Comparison of ENCODE assay signal across 11 mouse cellular contexts in the genomic region with DNA sequence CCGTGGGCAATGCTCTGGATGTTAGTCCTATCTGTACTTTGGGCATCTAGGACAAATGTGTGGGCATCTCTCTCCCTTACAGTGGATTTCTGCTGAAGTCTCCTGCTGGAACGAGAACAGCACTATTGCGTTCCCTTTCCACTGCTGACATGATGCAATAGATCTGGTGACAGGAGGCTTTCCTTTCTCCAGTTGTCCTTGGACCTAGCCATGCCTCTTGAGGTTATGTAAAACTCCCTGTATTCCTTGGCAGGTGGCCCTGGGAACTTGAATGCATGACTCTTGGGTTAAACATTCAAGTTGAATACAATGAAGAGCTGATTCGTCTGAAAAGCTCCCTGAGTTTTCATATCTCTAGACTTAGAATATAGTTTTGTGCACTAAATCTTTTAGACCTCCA.
DNase-seq lines count a peak whose midpoint lies in the region; ATAC-seq and TF ChIP-seq lines count a peak whose summit lies in the region.
"Had no signal": no experiment of that assay in that cellular context is flagged by ENCODE, and none has a peak within 500 bp of the region (broad histone marks: within the 10 kb centered on the region; RNA-seq: fewer than 3 reads in every experiment).

No protein-coding gene starts in this region.

- no peak for TF ChIP-seq CTCF in heart, postnatal 0 days (IDR thresholded peaks at IDR 0.05; ENCODE audit: low read depth)
- TF ChIP-seq CTCF in left cerebral cortex, adult 2 months (IDR thresholded peaks at IDR 0.05) = no peak

- H3K9me3 ChIP-seq in heart, postnatal 0 days (replicated peaks; ENCODE audit: control insufficient read depth, low read length) = no peaks in the 10 kb centered on the region
- H3K9me3 ChIP-seq in forebrain, embryonic 15.5 days = no peaks in the 10 kb centered on the region
- H3K9me3 ChIP-seq: embryonic facial prominence, embryonic 12.5 days; liver, embryonic 15.5 days; midbrain, embryonic 15.5 days had no signal

- no peak overlapping the region for H3K9ac ChIP-seq in heart, postnatal 0 days (replicated peaks; ENCODE audit: low read depth, low read length)
- no peak overlapping the region for H3K9ac ChIP-seq in forebrain, embryonic 15.5 days (replicated peaks)
- H3K9ac ChIP-seq: embryonic facial prominence, embryonic 12.5 days; liver, embryonic 15.5 days; midbrain, embryonic 15.5 days had no signal

- intact Hi-C loops in left cerebral cortex, adult 2 months (cut with DNase I) = no loop called here

- no peaks in the 10 kb centered on the region for H3K27me3 ChIP-seq in heart, postnatal 0 days (ENCODE audit: control insufficient read depth, insufficient read depth, low read length)
- H3K27me3 ChIP-seq in forebrain, embryonic 15.5 days = no peaks in the 10 kb centered on the region
- H3K27me3 ChIP-seq: embryonic facial prominence, embryonic 12.5 days; liver, embryonic 15.5 days; midbrain, embryonic 15.5 days had no signal

- ATAC-seq in heart, postnatal 0 days (ENCODE audit: insufficient read depth, low read depth) = peak; percentile 39; the same call in 1 of the 2 replicates
- ATAC-seq in forebrain, embryonic 15.5 days (replicated peaks) = no peak
- ATAC-seq: midbrain, embryonic 15.5 days had no signal

- H3K36me3 ChIP-seq in heart, postnatal 0 days (replicated peaks; ENCODE audit: control insufficient read depth, insufficient read depth, low read length) = no peaks in the 10 kb centered on the region
- no peaks in the 10 kb centered on the region for H3K36me3 ChIP-seq in forebrain, embryonic 15.5 days
- H3K36me3 ChIP-seq: embryonic facial prominence, embryonic 12.5 days; liver, embryonic 15.5 days; midbrain, embryonic 15.5 days had no signal

- DNase-seq in gastrocnemius, postnatal 25 days = peak; percentile 5
- DNase-seq in gastrocnemius, adult 8-10 months (ENCODE audit: low spot score in 2 of 2) = no peak
- DNase-seq in adrenal gland, adult (ENCODE audit: inconsistent age in 2 of 2, low spot score in 1 of 2) = peak; percentile 87 to 95
- DNase-seq in heart, postnatal 0 days (ENCODE audit: low spot score) = peak; percentile 34
- peak; percentile 51 for DNase-seq in lung, postnatal 10 days
- no peak for DNase-seq in left cerebral cortex, adult 2 months (ENCODE audit: extremely low spot score in 1 of 2, low spot score in 2 of 2)
- no peak for DNase-seq in embryo, embryonic 10.5 days (ENCODE audit: low spot score)

- WGBS in heart, postnatal 0 days = 59% methylated on average over 4 of the region's 4 CpGs
- WGBS in forebrain, embryonic 15.5 days = 80% methylated on average over 4 of the region's 4 CpGs

- no peak overlapping the region for H3K27ac ChIP-seq in heart, postnatal 0 days (ENCODE audit: low read depth)
- H3K27ac ChIP-seq in left cerebral cortex, adult 2 months = no peak overlapping the region
- H3K27ac ChIP-seq in forebrain, embryonic 15.5 days (replicated peaks) = no peak overlapping the region
- H3K27ac ChIP-seq: embryonic facial prominence, embryonic 12.5 days; liver, embryonic 15.5 days; midbrain, embryonic 15.5 days had no signal

- TF ChIP-seq EP300 in heart, postnatal 0 days (IDR thresholded peaks at IDR 0.05; ENCODE audit: low read depth) = no peak

- H3K4me2 ChIP-seq in heart, postnatal 0 days (ENCODE audit: low read depth, low read length) = no peak overlapping the region
- H3K4me2 ChIP-seq in forebrain, embryonic 15.5 days (replicated peaks) = no peak overlapping the region
- H3K4me2 ChIP-seq: embryonic facial prominence, embryonic 12.5 days; liver, embryonic 15.5 days; midbrain, embryonic 15.5 days had no signal

- no peaks in the 10 kb centered on the region for H3K4me1 ChIP-seq in heart, postnatal 0 days (ENCODE audit: control insufficient read depth, insufficient read depth)
- H3K4me1 ChIP-seq in forebrain, embryonic 15.5 days = no peaks in the 10 kb centered on the region
- H3K4me1 ChIP-seq: embryonic facial prominence, embryonic 12.5 days; liver, embryonic 15.5 days; midbrain, embryonic 15.5 days had no signal

- H3K4me3 ChIP-seq in heart, postnatal 0 days (ENCODE audit: low read depth, low read length) = no peak overlapping the region
- H3K4me3 ChIP-seq in left cerebral cortex, adult 2 months = no peak overlapping the region
- no peak overlapping the region for H3K4me3 ChIP-seq in forebrain, embryonic 15.5 days
- H3K4me3 ChIP-seq: embryonic facial prominence, embryonic 12.5 days; liver, embryonic 15.5 days; midbrain, embryonic 15.5 days had no signal

Comparison
In these comparisons a context has a peak if more than half of its experiments do, and no peak if none do; other contexts are left out.
1. DNase-seq: peak in gastrocnemius, postnatal 25 days (single experiment), adrenal gland, adult (2 of 2), heart, postnatal 0 days (single experiment) and lung, postnatal 10 days (single experiment); none in gastrocnemius, adult 8-10 months (0 of 2), left cerebral cortex, adult 2 months (0 of 2) and embryo, embryonic 10.5 days (single experiment).